Mouse (Mus musculus): ENCODE results near the gene Tnfrsf13b.
"Not testable (repeated sequence)": the region's sequence is repeated elsewhere in the genome, so short reads cannot be mapped to it uniquely, and the experiment has no call there.

Gene Tnfrsf13b

GRCm38 (mm10) chr11:61170184-61170583 is 43.6 kb downstream of the Tnfrsf13b start:
- no peak for DNase-seq (ENCODE audit: low spot score in 2 of 2)

GRCm38 (mm10) chr11:61173477-61173876 is 46.9 kb downstream of the Tnfrsf13b start:
- DNase-seq (ENCODE audit: low spot score in 2 of 2): not testable (repeated sequence)

- DNase-seq (ENCODE audit: low spot score in 2 of 2): peak in 1 of 2 experiments; percentile 66
Measured at GRCm38 (mm10) chr11:61174291-61174820, 47.8 kb downstream of the Tnfrsf13b start.

- peak; percentile 94 to 99 for DNase-seq (ENCODE audit: low spot score in 2 of 2)
Measured at GRCm38 (mm10) chr11:61174821-61175658, 48.5 kb downstream of the Tnfrsf13b start, which contains the start of gene Usp22. TSS of gene Usp22 (minus strand) at chr11:61175055.

GRCm38 (mm10) chr11:61175778-61176177 is 49.2 kb downstream of the Tnfrsf13b start:
- no peak for DNase-seq (ENCODE audit: low spot score in 2 of 2)

GRCm38 (mm10) chr11:61176321-61176720 is 49.8 kb downstream of the Tnfrsf13b start:
- no peak for DNase-seq (ENCODE audit: low spot score in 2 of 2)

GRCm38 (mm10) chr11:61180361-61180760 is 53.8 kb downstream of the Tnfrsf13b start:
- no peak for DNase-seq (ENCODE audit: low spot score in 2 of 2)

- DNase-seq (ENCODE audit: low spot score in 2 of 2): no peak
Measured at GRCm38 (mm10) chr11:61181624-61182023, 55.1 kb downstream of the Tnfrsf13b start.

GRCm38 (mm10) chr11:61183820-61184219 is 57.3 kb downstream of the Tnfrsf13b start:
- DNase-seq (ENCODE audit: low spot score in 2 of 2): no peak

- DNase-seq (ENCODE audit: low spot score in 2 of 2): no peak
Measured at GRCm38 (mm10) chr11:61190776-61191175, 64.2 kb downstream of the Tnfrsf13b start.

GRCm38 (mm10) chr11:61192123-61192522 is 65.6 kb downstream of the Tnfrsf13b start:
- not testable (repeated sequence) for DNase-seq (ENCODE audit: low spot score in 2 of 2)

- no peak for DNase-seq (ENCODE audit: low spot score in 2 of 2)
Measured at GRCm38 (mm10) chr11:61192779-61193178, 66.2 kb downstream of the Tnfrsf13b start.

- DNase-seq (ENCODE audit: low spot score in 2 of 2): peak; percentile 53 to 85
Measured at GRCm38 (mm10) chr11:61193392-61193791, 66.8 kb downstream of the Tnfrsf13b start.

GRCm38 (mm10) chr11:61196616-61197353 is 70.2 kb downstream of the Tnfrsf13b start:
- no peak for DNase-seq (ENCODE audit: low spot score in 2 of 2)

- no peak for DNase-seq (ENCODE audit: low spot score in 2 of 2)
Measured at GRCm38 (mm10) chr11:61197935-61198334, 71.4 kb downstream of the Tnfrsf13b start.
